Mouse (Mus musculus): ENCODE results near the gene Ppp1r12b.

Ppp1r12b gene

DNA sequence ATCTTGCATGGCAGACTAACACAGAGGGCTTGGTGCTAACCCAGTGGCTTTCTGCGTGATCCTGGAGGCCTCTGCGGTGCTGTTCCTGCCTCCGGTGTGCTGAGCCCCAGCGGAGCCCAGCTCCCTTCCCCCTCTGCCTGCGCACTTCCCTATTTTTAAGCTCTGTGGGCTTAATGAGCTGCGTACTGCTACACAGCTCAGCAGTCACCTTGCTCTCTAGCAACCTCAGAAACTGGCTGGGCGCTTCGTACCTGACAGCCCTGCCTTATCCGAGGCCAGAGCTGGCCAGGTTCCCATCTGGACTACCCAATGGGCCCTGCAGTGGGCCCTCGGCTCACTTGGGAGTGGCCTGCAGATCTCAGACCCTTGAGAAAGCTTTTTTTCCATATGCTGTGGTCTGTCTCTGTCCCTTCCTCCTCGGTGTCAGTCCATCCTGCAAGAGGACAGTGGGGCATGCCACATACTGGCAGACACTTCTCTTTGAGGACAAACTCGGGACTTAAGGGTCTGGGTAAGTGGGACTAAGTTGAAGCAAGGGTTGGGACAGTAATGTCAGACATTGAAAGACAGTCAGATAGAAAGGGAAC lies 235.9 kb downstream of the Ppp1r12b start:
- no peak for DNase-seq (ENCODE audit: low spot score)

- DNase-seq (ENCODE audit: low spot score): no peak
Observed at GRCm38 (mm10) chr1:134715092-134715491, 240.7 kb downstream of the Ppp1r12b start.

- no peak for DNase-seq (ENCODE audit: low spot score)
Observed at GRCm38 (mm10) chr1:134714166-134714565, 241.6 kb downstream of the Ppp1r12b start.

DNA sequence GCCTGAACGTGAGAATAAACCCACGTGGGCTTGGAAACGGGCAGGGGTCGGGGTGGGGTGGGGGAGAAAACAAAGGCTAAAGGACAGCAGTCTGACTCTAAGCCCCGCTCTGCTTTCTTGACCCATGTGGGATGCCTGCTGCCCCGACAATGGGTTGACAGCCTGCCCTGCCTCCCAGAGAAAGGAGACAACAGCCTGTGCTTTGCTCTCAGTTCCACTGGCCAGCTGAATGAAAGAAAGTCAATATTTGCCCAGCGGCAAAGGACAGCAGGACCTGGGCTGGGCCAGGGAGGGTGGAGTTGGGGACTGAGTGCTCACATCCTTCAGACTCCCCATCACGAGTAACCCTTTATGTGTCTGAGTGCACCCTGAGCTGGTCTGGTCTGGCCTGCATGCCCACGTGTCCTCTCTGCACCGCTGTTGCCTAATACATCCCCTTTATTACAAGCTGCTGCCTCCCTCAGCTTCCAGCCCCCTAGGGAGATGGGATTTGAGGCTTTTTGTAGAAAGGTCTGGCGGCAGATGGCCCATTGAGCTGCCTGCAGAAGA lies 242.2 kb downstream of the Ppp1r12b start:
- DNase-seq (ENCODE audit: low spot score): no peak

- DNase-seq (ENCODE audit: low spot score): no peak
Observed at GRCm38 (mm10) chr1:134712781-134713299, 242.9 kb downstream of the Ppp1r12b start.

- DNase-seq (ENCODE audit: low spot score): no peak
Observed at GRCm38 (mm10) chr1:134711653-134712052, 244.1 kb downstream of the Ppp1r12b start.

GRCm38 (mm10) chr1:134711061-134711460 lies 244.7 kb downstream of the Ppp1r12b start:
- DNase-seq (ENCODE audit: low spot score): no peak

DNA sequence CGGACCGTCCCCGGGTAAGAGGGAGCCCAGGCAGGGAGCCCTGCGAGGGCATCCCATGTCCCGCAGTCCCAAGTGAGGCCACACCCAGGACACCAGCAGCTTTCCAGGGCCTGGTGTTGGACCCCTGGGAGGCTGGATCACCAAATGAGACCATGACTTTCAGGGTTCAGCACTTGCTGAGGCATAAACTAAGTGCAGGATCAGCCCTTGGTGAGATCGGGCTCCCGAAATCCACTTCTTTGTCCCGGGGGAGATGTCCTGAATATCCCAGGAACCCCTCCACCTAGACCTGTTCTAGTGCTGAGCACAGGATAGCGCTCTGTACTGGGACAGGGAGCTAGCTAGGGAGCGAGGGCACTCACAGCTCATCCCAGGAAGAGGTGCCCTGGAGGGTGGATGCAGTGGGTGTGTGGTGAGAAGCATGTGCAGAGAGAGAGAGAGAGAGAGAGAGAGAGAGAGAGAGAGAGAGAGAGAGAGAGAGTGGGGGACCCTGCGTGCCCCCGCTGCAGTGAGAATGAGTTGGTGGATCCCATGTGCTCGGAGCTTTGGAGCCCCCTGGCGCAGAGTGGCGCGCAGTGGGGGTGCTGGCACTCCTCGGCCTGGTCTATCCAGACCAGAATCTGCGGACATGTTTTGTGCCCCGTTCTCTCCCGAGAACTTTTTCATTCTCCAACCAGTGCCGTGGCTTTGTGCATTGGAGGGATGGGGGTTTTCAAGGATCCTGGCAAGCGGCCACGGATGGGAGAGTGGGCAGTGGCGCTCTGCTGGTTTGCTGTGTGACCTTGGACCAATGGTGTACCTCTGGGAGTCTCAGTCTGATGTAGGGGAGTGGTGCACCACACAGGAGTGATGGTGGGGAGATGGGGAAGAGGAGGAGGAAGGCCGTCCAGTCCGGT lies 246.1 kb downstream of the Ppp1r12b start:
- no peak for DNase-seq (ENCODE audit: low spot score)

GRCm38 (mm10) chr1:134708801-134709385 lies 246.8 kb downstream of the Ppp1r12b start:
- no peak for DNase-seq (ENCODE audit: low spot score)

DNA sequence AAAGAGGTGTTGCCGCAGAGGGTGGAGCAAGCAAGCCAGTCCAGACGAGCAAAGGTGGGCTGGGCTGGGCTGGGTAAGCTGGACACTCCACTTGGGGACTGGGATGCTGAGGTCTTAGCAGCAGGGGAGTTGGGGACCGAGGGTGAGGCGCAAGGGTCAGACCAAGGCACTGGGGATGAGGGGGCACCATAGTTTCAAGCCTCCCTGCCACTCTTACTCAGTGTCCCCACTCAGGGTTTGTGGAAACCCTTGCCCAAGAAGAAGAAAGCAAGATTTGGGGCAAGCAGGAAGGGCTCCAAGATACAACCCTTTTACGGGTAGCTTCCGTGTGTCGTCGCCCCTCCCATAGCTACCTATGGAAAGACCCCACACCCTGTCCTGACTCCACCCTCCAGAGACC lies 247.5 kb downstream of the Ppp1r12b start:
- no peak for DNase-seq (ENCODE audit: low spot score)

- DNase-seq (ENCODE audit: low spot score): no peak
Observed at GRCm38 (mm10) chr1:134707516-134707915, 248.2 kb downstream of the Ppp1r12b start.

- no peak for DNase-seq (ENCODE audit: low spot score)
Observed at GRCm38 (mm10) chr1:134706549-134706948, 249.2 kb downstream of the Ppp1r12b start.
